Mouse (Mus musculus): ENCODE data around the gene Adam15. TPM values are rescaled to one million over a fixed set of nuclear protein-coding genes. Genes with fewer than 3 reads are reported as not detected.

Gene Adam15
- polyA plus RNA-seq, 1 experiment from 2014 or later, result 36.4 TPM

DNA sequence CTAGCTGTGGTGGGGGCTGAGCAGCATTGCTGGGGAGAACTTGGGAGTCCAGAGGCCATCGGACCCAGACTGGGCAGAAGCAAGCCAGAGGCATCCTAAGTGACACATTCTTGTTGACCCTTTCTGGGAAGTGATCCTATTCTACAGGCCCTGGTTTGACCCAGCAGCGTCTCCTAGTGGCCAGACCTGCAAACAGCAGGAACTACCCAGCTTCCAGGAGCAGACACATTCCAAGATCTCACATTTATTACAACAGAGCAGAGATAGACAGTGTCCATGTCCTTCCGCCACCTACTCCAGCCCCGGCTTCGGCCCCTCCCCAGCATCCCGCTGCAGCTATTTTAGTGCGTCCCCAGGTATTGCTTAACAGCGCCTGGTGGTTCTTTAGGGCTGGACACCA, 10.4 kb downstream of the Adam15 start:
- 0 out of 2 replicates have a peak overlapping the region, but pooled peaks have one; percentile 31 for H3K27ac ChIP-seq
- peak overlapping the region; percentile 89 for H3K4me3 ChIP-seq
- WGBS, result 25% methylated on average over 8 of the region's 8 CpGs
- DNase-seq (ENCODE audit: low spot score), result peak; percentile 91
- H3K4me1 ChIP-seq (replicated peaks), result peaks cover 72% of the 10 kb centered on the region
- H3K9me3 ChIP-seq, result no peaks in the 10 kb centered on the region
- peaks cover 37% of the 10 kb centered on the region for H3K36me3 ChIP-seq
- H3K27me3 ChIP-seq (ENCODE audit: insufficient read depth, poor library complexity, severe bottlenecking), result 0 out of 2 replicates have a peak, but pooled peaks cover 6% of the 10 kb centered on the region

DNA sequence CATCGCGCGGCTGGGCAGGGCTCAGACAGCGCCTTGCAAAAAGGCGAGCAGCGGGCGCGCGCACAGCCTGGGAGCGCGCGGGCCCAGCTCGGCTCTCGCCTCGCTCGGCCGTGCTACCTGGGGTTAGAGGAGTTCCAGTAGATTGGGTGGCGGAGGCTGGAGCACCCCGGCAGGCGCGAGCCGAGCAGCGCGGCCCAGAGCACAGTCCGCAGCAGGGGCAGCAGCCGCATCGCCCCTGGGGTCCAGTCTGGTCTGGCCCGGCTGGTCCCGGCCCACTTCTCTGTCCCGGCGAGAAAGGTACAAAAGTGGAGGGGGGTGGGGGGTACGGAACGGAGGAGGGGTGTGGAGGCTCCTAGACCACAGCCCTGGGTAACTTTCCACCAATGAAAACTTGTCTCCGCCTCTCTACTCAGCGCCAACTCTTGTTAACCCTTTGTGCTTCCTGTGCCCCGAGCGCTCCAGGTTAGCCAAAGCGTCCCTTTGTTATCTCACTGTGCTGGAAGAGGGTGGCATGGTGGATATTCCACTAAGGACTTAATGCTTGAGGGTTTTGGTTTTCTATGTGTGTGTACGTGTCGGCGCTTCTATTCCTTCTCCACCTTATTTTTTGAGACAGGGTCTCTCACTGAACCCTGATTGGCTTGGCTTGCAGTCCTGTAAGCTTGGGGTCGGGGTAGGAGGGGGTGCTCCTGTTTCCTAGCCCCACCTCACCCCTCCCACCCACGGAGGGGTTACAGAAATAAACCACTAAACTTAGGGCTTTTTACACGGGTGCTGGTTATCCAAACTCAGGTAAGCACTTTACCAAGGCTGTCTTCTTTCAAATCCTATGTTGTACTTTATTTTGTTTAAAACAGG, 11.8 kb downstream of the Adam15 start, which contains the start of gene Efna4:
Gene Efna4, minus strand, starts transcription at position 308 of the 858 bp plus-strand sequence.
- peak; percentile 83 for DNase-seq (ENCODE audit: low spot score)
- Histone ChIP-seq H3K9me3 (no peaks in the 10 kb centered on the region), H3K36me3 (peaks cover 37% of the 10 kb centered on the region), H3K27me3 (ENCODE audit: insufficient read depth, poor library complexity, severe bottlenecking) (peaks cover 15% of the 10 kb centered on the region; the same call in 1 of the 2 replicates), H3K27ac (peak within 1 kb of the TSS; percentile 98), H3K4me1 (replicated peaks) (peaks cover 78% of the 10 kb centered on the region), H3K4me3 (peak within 1 kb of the TSS; percentile 89)
- WGBS, result under 1% methylated on average over 44 of the region's 44 CpGs

DNA sequence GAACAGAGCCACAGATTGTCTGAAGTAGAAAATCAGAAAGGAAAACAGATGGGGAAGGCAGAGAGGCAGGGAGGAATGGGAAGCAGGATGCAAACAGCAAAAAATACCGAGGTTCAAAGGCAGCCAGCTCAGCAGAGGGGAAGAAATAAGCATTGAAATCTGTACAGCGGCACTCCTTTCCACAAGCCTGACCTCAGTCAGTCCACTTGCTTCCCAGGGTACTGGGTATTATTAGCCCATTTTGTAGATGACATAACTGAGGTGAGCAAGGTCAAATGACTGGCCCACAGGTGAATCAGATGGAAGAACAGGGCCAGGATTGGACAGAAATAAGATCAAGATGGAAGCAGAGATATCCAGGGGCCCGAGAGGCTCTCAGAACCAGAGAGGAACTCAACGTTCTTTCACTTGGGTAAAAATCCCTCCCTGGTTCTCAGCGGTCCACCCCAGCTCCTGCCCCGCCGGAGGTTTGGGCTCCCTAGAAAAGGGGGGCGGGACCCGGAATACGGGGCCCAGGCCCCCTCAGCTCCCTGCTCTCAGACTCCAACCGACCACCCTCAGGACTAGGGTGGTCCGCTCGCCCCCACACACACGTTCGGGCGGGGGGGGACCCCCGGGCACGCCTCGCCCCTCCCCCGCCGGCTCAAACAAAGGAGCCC, 12.6 kb downstream of the Adam15 start:
- Histone ChIP-seq H3K27me3 (ENCODE audit: insufficient read depth, poor library complexity, severe bottlenecking) (peaks cover 19% of the 10 kb centered on the region; the same call in 1 of the 2 replicates), H3K4me3 (peak overlapping the region; percentile 89), H3K9me3 (no peaks in the 10 kb centered on the region), H3K36me3 (peaks cover 36% of the 10 kb centered on the region), H3K27ac (peak overlapping the region; percentile 98), H3K4me1 (replicated peaks) (peaks cover 86% of the 10 kb centered on the region)
- WGBS, result 1% methylated on average over 21 of the region's 21 CpGs
- no peak for DNase-seq (ENCODE audit: low spot score)

DNA sequence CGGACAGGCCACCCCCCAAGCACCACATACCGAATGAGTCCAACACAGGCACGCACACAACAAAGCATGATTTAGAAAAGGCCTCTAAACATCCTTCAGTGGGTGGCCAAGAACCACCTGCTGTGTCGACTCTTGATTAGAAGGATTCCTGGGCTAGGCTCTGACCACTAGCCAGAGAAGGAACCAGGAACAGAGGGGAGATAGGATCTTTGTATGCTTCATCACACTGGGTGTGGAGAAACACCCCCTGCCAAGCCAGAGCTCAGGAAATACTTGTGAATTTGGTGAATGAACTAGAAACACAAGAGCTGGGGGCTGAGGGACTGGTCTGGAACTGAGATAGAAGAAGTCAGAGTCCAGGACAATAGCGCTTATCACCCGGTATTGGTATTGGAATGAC, 13.3 kb downstream of the Adam15 start:
- 10% methylated on average over 6 of the region's 6 CpGs for WGBS

DNA sequence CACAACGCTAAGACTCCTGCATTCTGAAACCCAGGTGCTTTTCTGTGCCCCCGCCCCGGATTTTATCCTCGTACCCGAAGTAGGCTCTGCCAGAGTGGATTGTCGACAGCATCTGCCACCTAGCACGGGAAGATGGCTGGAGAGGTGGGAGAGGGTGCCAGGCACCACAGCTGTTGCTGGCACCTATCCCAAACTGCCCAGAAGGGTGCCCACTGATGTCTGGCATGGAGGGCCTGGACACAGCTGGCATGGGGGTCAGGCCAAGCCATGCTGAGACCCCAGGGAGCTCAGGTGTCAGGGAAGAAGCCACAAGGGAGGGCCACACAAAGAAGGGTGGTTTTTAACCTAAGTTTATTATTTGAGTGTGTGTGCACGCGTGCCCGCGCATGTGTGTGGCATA, 16.7 kb downstream of the Adam15 start:
- Histone ChIP-seq H3K27me3 (ENCODE audit: insufficient read depth, poor library complexity, severe bottlenecking) (peaks cover 29% of the 10 kb centered on the region; the same call in 1 of the 2 replicates), H3K9me3 (no peaks in the 10 kb centered on the region), H3K27ac (peak overlapping the region; percentile 41; the same call in 1 of the 2 replicates), H3K4me1 (replicated peaks) (peaks cover 86% of the 10 kb centered on the region), H3K36me3 (peaks cover 30% of the 10 kb centered on the region), H3K4me3 (peak overlapping the region; percentile 9; the same call in 1 of the 2 replicates)
- DNase-seq (ENCODE audit: low spot score), result no peak
- WGBS, result 79% methylated on average over 11 of the region's 11 CpGs

More for the DNA sequence above, 13.3 kb downstream of the Adam15 start:
- peaks cover 90% of the 10 kb centered on the region for H3K4me1 ChIP-seq (replicated peaks)
- no peaks in the 10 kb centered on the region for H3K9me3 ChIP-seq
- peak overlapping the region; percentile 89 for H3K4me3 ChIP-seq
- DNase-seq (ENCODE audit: low spot score), result no peak
- H3K27me3 ChIP-seq (ENCODE audit: insufficient read depth, poor library complexity, severe bottlenecking), result peaks cover 19% of the 10 kb centered on the region; the same call in 1 of the 2 replicates
- H3K36me3 ChIP-seq, result peaks cover 30% of the 10 kb centered on the region
- H3K27ac ChIP-seq, result peak overlapping the region; percentile 98

DNA sequence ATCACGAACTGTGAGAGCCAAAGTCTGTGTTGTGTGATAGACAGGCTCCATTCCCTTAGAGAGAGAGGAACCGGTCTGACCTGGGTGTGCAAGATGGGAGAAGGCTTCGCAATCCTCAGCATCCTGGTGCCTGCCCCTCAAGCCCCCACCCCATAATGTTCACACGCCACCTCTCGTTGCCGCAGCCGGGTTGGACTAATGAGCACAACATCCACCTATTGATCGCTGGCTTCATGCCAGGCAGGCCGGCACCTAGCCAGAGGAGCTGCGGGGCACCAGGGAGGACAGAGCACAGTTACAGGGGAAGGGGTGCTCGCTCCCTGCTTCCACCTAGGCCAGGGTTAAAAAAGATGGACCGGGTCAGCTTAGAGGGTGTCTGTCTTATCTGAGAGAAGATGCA, 17.3 kb downstream of the Adam15 start:
- peak overlapping the region; percentile 41 for H3K27ac ChIP-seq
- DNase-seq (ENCODE audit: low spot score), result no peak
- H3K9me3 ChIP-seq, result no peaks in the 10 kb centered on the region
- H3K4me1 ChIP-seq (replicated peaks), result peaks cover 84% of the 10 kb centered on the region
- 0 out of 2 replicates have a peak overlapping the region, but pooled peaks have one; percentile 4 for H3K4me3 ChIP-seq
- WGBS, result 57% methylated on average over 12 of the region's 12 CpGs
- H3K36me3 ChIP-seq, result peaks cover 30% of the 10 kb centered on the region
- H3K27me3 ChIP-seq (ENCODE audit: insufficient read depth, poor library complexity, severe bottlenecking), result peaks cover 31% of the 10 kb centered on the region; the same call in 1 of the 2 replicates

DNA sequence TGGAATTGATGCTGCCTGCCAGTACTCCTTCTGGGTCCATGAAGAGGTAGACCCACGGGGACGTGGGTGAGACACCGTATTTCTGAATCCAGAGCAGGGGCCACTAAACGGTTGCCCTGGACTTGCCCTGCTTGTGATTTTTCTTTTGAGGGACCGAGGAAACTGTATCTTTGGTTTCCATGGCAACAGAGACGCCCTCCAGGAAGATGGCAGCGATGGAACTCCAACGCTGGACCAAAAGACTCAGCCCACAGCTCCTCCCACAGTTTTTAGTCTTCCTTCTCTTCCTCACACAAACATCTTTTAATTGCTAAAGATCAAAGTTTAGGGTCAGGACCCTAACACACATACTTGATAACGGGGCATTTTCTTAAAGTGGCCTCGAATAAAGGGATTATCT, 17.8 kb downstream of the Adam15 start:
- peak overlapping the region; percentile 41 for H3K27ac ChIP-seq

DNA sequence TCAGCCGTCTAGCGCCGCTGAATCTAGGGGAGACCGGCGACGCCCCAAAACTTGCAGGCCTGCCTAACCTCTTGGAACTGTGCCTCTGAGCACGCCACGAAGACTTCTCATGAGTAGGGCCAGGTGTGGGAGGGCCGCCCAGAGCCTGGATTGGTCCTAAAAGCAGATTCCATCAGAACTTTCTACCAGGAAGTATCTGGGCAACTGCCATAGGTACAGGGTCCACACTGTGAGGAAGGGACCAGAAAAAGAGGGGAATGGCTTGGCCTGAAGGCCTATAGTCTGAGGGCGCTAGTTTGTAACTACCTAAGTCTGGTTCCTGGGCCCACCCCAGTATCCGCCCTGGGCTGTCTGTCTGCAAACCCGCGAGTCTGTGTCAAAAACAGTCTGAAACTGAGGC, 18.2 kb downstream of the Adam15 start:
- no peaks in the 10 kb centered on the region for H3K9me3 ChIP-seq
- 71% methylated on average over 13 of the region's 13 CpGs for WGBS
- H3K36me3 ChIP-seq, result peaks cover 30% of the 10 kb centered on the region
- H3K4me1 ChIP-seq (replicated peaks), result peaks cover 81% of the 10 kb centered on the region
- peaks cover 35% of the 10 kb centered on the region; the same call in 1 of the 2 replicates for H3K27me3 ChIP-seq (ENCODE audit: insufficient read depth, poor library complexity, severe bottlenecking)
- no peak for DNase-seq (ENCODE audit: low spot score)
- no peak overlapping the region for H3K4me3 ChIP-seq
- peak overlapping the region; percentile 56; the same call in 1 of the 2 replicates for H3K27ac ChIP-seq

More for the DNA sequence above, 17.8 kb downstream of the Adam15 start:
- Histone ChIP-seq H3K4me1 (replicated peaks) (peaks cover 84% of the 10 kb centered on the region), H3K4me3 (no peak overlapping the region), H3K9me3 (no peaks in the 10 kb centered on the region), H3K27me3 (ENCODE audit: insufficient read depth, poor library complexity, severe bottlenecking) (peaks cover 35% of the 10 kb centered on the region; the same call in 1 of the 2 replicates), H3K36me3 (peaks cover 30% of the 10 kb centered on the region)
- 51% methylated on average over 10 of the region's 10 CpGs for WGBS
- no peak for DNase-seq (ENCODE audit: low spot score)

DNA sequence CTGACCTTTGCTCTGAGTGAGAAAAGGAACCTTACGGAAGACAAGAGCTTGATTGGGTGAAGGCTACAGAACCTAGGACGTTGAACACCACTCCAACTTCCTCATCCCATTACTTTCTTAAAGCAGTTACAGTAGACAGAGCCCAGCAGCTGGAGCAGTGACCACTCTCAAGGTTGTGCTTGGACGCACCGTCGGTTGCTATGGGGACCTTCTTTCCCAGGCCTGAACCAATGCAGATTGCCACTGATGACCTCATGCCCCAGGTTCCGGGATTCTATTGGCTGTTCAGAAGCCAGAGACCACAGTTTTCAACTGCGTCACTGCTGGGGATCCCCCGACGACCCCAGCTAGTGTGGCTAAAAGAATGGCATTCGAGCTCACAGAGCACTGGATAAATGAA, 18.8 kb downstream of the Adam15 start:
- peaks cover 75% of the 10 kb centered on the region for H3K4me1 ChIP-seq (replicated peaks)
- no peaks in the 10 kb centered on the region for H3K9me3 ChIP-seq
- H3K27me3 ChIP-seq (ENCODE audit: insufficient read depth, poor library complexity, severe bottlenecking), result peaks cover 35% of the 10 kb centered on the region; the same call in 1 of the 2 replicates
- H3K36me3 ChIP-seq, result peaks cover 30% of the 10 kb centered on the region
- DNase-seq (ENCODE audit: low spot score), result peak; percentile 56
- WGBS, result 19% methylated on average over 10 of the region's 10 CpGs
- peak overlapping the region; percentile 56; the same call in 1 of the 2 replicates for H3K27ac ChIP-seq
- no peak overlapping the region for H3K4me3 ChIP-seq

DNA sequence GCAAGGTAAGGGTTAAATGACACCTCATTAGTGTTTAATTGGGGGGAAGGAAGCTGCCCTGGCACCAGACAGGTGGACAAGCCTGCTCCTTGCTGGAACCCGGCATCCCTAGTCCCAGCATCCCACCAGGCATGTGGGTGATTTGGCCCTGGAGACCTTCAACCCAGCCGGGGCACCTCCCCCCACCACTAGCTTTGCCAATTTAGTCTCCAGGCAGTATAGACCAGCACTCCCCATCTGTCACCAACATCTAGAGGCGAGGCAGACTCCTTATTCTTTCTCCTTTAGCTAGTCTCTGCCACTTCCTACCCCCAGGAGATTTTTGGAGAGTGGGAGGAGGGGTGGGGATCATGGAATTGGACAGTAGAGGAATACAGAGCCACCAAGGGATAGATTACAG, 19.4 kb downstream of the Adam15 start:
- H3K4me1 ChIP-seq (replicated peaks), result peaks cover 70% of the 10 kb centered on the region
- DNase-seq (ENCODE audit: low spot score), result no peak
- peaks cover 35% of the 10 kb centered on the region; the same call in 1 of the 2 replicates for H3K27me3 ChIP-seq (ENCODE audit: insufficient read depth, poor library complexity, severe bottlenecking)
- H3K9me3 ChIP-seq, result no peaks in the 10 kb centered on the region
- 55% methylated on average over 3 of the region's 3 CpGs for WGBS
- H3K4me3 ChIP-seq, result no peak overlapping the region
- peak overlapping the region; percentile 2; the same call in 1 of the 2 replicates for H3K27ac ChIP-seq
- peaks cover 30% of the 10 kb centered on the region for H3K36me3 ChIP-seq

DNA sequence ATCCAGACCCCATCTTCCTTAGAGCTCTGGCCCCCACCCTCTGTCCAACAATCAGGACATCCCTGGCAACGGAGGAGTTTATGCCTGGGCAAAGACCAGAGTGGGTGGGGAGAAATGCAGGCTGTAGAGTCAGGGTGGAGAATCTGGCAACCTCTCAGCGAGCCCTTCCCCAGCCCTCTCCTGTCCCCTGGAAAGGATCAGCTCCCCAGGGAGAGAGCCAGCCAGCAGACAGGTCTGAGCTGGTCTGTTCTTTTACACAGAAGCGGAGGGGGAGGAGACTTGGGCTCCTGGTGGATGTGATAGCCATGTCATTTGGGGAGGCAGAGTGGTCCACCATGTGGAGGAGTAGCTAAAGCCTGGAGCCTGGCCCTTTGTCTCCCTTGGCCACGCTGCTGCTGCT, 21.2 kb downstream of the Adam15 start:
- H3K4me3 ChIP-seq, result no peak overlapping the region
- peaks cover 56% of the 10 kb centered on the region for H3K4me1 ChIP-seq (replicated peaks)
- peaks cover 36% of the 10 kb centered on the region for H3K27me3 ChIP-seq (ENCODE audit: insufficient read depth, poor library complexity, severe bottlenecking)
- no peaks in the 10 kb centered on the region for H3K9me3 ChIP-seq
- H3K27ac ChIP-seq, result peak overlapping the region; percentile 50
- 11% methylated on average over 4 of the region's 4 CpGs for WGBS
- H3K36me3 ChIP-seq, result peaks cover 13% of the 10 kb centered on the region
- DNase-seq (ENCODE audit: low spot score), result no peak

DNA sequence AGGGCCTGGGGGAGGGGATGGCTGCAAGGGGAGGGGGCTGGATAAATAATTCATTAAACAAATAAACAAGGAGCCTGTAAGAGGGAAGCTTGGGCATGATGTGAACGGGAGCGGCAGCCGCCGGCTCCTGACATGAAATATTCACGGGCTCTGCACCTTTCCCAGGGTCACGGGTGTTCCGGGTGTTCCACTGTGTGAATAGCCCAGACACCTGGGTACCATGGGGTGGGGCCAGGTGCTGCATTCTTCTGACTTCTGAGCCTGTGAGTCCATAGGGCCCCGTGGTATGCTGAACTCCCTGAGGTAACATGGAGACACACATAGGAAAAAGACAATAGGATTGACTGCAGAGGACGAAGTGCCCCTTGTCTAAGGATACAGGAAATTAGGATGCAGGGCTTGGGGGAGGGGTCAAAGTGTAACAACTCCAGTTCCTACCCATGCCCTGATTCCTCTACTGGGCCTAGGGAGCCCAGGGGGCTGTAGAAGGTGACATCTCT, 22.4 kb downstream of the Adam15 start:
- no peaks in the 10 kb centered on the region for H3K9me3 ChIP-seq
- H3K27me3 ChIP-seq (ENCODE audit: insufficient read depth, poor library complexity, severe bottlenecking), result peaks cover 40% of the 10 kb centered on the region

More for the DNA sequence above, 22.4 kb downstream of the Adam15 start:
- 58% methylated on average over 9 of the region's 9 CpGs for WGBS
- Histone ChIP-seq H3K36me3 (peaks cover 1% of the 10 kb centered on the region; the same call in 1 of the 2 replicates), H3K27ac (peak overlapping the region; percentile 10; the same call in 1 of the 2 replicates), H3K4me1 (replicated peaks) (peaks cover 56% of the 10 kb centered on the region), H3K4me3 (no peak overlapping the region)
- no peak for DNase-seq (ENCODE audit: low spot score)

Data from hindbrain, embryonic 10.5 days (tissue).